Mouse (Mus musculus): ENCODE results near the gene Tmcc1. TPM values are rescaled to one million over a fixed set of nuclear protein-coding genes. Genes with fewer than 3 reads are reported as not detected.

Gene Tmcc1
- total RNA-seq, 2 experiments from 2014 or later, result 32.3 to 37.7 TPM

DNA sequence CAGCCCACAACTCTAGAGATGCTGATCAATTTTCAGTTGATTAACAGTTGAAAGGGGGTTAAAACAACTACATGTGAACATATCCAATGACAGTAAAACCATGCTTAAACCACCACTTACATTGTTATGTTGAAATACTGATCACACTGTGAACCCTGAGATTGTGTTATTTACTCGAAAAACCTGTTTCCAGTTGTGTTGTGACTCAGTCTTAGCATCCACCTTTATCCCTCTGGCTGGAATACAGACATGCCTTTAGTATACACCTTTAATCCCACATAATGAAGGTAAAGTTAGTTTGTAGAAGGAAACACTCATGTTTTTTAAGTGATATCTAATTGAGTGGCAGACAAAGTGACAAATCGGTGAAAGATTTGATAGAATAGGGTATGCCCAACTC is 156.7 kb downstream of the Tmcc1 start:
- no peak for DNase-seq
- intact Hi-C loops (cut with DNase I), result no loop called here

DNA sequence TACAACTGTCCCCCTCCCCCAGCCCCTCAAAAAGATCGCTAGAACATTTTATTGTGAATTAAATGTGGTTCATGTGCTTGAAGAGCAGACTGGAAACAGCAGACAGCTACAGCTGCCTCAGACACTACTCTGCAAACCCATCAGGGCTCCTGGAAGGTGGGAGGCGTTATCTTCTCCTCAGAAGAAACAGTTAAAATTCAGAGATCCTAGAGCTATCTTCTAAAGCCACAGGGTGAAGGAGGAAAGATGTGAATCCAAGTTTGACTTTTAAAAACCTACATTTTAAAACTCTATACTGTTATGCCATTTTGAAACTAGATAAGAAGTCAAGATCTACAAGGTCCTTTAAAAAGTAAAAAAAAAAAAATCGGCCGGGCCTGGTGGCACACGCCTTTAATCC is 162.2 kb downstream of the Tmcc1 start:
- intact Hi-C loops (cut with DNase I), result no loop called here
- DNase-seq, result no peak

DNA sequence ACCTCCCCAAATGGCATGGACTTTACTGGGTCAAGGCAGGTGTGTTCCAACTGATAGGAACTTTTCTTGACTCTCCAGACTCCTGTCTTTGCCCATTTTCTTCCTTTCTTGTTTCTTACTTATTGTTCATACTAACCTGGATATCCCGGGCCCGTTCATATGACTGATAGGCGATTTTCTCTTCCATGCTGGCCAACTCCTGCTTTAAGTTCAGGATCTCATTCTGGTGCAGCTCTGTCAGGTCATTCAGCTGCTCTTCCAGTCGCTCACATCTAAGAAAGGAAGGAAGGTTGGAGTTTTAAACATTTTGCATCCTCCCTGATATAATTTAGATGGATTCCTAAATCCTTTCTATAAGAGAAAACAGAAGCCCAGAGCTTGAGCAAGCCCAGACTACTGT is 168.6 kb downstream of the Tmcc1 start:
- no peak for DNase-seq
- intact Hi-C loops (cut with DNase I), result no loop called here

GRCm38 (mm10) chr6:116021961-116022485 is 171.3 kb downstream of the Tmcc1 start:
- intact Hi-C loops (cut with DNase I), result no loop called here
- DNase-seq, result no peak

DNA sequence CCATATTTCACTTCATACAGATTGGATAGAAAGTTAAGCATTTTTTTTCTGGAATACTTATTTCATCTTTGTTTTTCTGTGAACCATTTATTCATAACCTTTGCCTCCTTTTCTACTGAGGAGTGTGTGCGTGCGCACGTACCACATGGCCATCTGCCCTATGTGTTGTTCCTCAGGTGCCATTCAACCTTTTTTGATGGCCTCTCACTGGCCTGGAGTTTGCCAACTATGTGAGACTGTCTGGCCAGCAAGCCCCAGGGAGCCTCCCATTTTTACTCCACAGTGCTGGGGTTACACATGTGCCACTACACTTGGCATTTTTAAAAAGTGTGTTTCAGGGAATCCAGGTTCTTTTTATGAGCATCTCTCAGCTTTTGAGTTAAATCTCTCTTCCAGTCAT is 177.4 kb downstream of the Tmcc1 start:
- intact Hi-C loops (cut with DNase I), result no loop called here
- DNase-seq, result no peak

DNA sequence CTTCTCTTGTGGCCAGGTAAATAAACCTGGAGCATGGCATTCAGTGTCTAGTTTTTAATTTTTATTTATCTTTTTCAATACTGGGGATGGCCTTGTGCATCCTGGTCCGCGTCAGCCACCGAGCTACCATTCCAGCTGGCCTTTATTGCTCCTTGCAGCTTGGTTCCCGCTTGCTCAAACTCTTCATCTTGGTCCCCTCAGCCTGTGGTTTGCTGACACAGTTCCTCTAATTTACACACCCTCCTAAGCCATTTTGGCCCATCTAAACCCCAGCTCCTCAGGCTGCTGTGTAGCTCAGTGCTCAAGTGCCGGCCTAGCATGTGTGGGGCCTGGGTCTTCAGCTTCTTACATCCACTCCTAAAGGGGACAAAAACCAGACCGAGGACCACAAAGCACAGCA is 179.2 kb downstream of the Tmcc1 start:
- DNase-seq, result no peak

DNA sequence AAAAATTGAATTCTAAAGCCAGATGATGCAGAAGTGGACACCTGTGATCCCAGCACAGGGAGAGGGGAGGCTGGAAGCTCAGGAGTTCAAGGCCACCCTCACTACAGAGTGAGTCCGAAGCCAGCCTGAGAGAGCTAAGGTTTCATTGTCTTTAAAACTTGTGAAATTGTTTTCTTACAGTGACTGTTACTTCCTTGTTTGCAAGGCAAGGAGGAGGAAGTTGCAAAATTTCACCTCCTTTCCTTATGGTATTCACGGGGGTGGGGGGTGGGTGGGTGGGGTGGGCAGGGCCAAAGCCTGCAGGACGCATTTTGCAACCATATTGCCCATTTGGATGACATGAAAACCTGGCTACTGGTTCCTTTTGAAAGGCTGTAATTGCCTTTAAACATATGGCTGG is 179.6 kb downstream of the Tmcc1 start:
- DNase-seq, result no peak
- intact Hi-C loops (cut with DNase I), result no loop called here

More for the DNA sequence above, 179.2 kb downstream of the Tmcc1 start:
- intact Hi-C loops (cut with DNase I), result no loop called here

DNA sequence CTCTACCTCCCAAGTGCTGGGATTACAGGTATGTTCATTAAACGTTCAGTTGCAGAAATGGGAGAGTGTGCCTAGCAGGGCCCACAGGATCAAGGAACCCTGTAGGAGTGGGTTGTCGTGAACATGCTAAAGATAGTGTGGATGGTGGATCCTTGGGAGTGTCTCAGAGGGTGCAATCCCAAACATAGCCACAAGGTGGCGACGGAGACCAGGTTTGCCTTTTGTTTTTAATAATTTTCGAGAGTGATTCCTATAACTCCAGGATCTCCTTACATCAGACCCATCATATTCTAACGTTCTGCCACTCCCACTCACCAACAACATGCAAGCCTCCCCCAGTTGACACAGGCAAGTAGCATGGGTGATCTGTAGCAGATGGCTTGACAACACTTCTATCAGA is 182.7 kb downstream of the Tmcc1 start:
- DNase-seq, result peak; percentile 89 to 94
- intact Hi-C loops (cut with DNase I), result loop anchor here (1.0 to 2.0 kb wide), 2 partner anchors 118 to 218 kb away; no protein-coding TSS in a partner anchor

DNA sequence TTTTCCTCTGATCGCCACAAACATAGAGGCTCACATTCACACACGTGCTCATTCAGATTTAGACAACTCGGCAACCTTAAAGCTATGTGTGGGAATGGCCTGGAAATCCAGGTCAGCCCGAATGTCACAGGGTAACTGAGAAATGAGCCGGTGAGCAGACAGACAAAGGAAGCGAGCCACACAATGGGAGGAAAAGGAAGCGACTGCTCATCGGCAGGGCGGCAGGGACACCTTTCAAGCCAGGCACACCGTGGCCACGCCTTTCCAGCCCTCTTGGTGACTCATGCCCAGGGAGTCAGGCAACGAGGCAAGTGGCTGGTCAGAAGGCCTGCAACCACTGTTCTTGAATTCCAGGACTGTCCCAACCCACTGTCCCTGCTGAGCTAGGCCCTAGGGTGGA is 183.9 kb downstream of the Tmcc1 start:
- intact Hi-C loops (cut with DNase I), result no loop called here

GRCm38 (mm10) chr6:116007561-116008173 is 185.6 kb downstream of the Tmcc1 start:
- DNase-seq, result peak; percentile 83 to 84
- intact Hi-C loops (cut with DNase I), result loop anchor here (1.0 kb wide), 2 partner anchors 106 to 160 kb away; no protein-coding TSS in a partner anchor

More for the DNA sequence above, 183.9 kb downstream of the Tmcc1 start:
- DNase-seq, result no peak

DNA sequence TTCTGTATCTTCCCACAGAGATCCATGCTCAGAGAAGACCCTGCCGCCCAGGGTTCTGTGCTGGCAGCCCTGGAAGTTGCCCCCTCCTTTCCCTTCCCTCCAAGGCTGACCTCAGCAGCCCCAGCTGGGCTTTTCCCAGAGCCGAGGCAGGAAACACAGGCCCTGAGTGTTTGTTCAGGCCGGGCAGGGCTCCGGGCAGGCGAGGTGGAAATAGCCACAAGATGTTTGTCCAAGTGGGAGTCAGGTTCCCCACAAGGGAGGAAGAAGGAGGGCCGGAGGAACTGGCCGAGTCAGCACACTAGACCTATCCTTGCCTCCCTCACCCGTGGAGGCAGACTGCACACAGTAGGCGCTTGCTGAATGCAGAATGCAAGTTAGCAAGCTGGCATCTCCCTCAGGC is 186.6 kb downstream of the Tmcc1 start:
- peak; percentile 68 to 74 for DNase-seq
- intact Hi-C loops (cut with DNase I), result loop anchor here (1.0 kb wide), 2 partner anchors 10 to 105 kb away; no protein-coding TSS in a partner anchor

DNA sequence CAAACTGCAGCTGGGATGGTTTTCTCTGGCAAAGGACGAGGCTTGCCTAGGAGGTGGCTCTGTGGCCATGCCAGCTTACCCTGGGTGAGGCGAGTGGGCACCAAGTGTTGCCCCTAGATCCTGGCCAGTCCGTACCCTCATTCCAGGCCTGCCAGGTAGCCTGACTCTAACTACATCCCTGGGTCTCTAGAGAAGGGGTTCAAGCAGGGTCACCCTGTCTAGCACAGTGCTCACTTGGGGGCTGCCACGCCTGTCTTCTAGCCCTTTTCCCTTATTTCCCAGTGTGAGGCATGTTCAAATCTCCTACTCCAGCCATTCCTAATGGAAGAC is 187.4 kb downstream of the Tmcc1 start:
- intact Hi-C loops (cut with DNase I), result loop anchor here (1.0 kb wide), 1 partner anchor 10 kb away; no protein-coding TSS in a partner anchor

DNA sequence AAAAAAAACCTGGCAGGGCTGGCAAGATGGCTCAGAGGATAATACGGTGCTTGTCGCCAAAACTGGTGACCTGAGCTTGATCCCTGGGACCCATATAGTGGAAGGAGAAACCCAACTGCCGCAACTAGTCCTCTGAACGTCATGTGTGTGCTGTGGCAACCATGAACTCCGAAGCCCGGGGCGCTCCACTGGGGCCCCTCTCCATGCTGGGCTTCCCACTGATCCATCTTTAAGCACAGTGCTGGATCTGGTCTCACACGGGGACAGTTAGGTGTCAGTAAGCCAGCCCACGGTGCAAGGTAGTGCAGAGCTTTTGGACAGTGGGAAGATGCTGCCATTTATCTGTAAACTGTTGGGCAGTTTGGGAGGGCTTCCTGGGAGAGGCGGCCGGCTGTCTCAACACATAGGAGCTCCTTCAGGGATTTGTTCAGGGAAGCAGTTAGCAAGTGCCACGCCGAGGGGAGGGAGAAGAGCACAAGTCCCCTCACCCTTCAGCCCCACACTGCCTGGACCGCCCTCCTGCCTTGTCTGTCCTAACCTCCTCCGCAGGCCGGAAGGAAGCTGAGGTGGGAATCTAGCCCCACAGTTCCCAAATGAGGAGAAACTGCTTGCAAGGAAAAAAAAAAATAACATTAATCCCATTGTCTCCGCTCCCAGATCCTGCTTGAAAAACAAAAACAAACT is 187.9 kb downstream of the Tmcc1 start:
- intact Hi-C loops (cut with DNase I), result no loop called here

More for the DNA sequence above, 187.4 kb downstream of the Tmcc1 start:
- DNase-seq, result no peak

DNA sequence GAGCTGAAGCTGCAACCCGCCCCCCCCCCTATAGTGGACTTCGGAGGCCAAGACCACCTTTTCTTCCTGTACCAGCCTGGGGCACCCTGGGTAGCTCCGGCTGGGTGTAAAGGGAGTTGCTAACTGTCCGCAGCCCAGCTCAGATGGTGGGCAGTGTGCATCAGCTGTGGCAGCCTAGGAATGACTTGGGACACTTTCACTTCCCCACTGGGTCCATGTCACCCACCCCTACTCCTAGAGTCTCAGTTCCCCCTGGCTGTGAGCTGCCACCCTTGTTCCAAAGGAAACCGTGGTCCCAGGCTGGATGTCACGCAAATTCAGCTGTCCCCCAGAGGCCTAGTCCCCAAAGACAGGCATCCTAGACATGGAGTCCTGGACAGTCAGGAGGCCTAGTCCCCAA is 188.6 kb downstream of the Tmcc1 start:
- DNase-seq, result no peak
- intact Hi-C loops (cut with DNase I), result no loop called here

More for the DNA sequence above, 187.9 kb downstream of the Tmcc1 start:
- no peak for DNase-seq

- DNase-seq, result no peak
- intact Hi-C loops (cut with DNase I), result no loop called here
Observed at GRCm38 (mm10) chr6:116004069-116004468, 189.2 kb downstream of the Tmcc1 start.

DNA sequence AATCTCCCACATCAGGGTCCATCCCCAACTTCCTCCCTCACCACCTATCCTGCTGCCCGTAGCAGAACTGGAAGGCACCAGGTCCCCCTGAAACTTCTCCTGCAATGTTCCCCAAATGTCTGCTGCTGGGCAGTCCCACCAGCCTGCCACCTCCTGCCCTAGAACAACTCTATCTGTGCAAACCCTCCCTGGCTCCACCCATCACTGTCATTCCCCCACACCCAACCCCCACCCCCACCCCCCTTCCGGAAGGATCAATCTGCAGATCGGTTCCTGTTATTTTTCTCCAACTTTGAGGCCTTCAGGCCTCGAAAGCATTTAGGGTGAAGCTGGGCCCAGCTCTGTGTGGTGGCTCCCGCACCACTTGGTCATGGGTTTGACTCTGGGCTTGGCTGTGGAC is 189.8 kb downstream of the Tmcc1 start:
- intact Hi-C loops (cut with DNase I), result no loop called here
- no peak for DNase-seq

DNA sequence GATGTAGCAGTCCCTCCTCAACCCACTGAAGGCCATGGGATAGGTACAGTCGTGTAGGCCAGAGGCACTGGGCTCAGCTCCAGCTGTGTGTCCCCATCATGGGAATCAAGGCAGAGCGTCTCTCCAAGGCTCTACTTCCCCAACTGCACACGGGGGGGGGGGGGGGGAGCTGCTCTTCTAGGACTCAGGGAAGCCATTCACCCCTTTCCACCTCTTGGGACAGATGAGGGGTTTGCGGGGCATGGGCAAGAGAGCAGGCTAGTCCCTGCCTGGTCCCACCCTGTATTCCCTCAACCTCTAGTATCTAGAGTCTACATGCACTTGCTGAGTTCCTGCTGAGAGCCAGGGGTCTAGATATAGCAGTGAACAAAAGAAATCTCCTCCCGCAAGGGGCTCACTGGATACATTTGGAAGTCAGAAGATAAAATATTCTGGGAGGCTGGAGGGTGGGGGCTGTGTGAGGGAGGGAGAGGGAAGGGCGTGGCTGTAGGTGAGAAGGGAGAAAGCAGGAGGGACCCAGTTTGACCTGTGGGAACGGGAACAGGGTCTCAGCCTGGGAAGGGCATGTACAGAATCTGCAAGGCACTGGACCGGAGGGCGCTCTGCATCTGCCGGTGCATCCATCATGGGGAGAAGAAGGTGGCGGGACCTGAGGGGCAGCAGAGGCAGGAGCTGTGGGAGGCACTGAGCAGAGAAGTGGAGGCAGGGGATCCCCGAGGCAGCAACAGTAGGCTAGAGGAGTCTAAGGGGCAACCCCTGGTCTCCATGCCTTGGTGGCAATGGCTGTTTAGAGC is 190.8 kb downstream of the Tmcc1 start:
- intact Hi-C loops (cut with DNase I), result no loop called here
- DNase-seq, result no peak

DNA sequence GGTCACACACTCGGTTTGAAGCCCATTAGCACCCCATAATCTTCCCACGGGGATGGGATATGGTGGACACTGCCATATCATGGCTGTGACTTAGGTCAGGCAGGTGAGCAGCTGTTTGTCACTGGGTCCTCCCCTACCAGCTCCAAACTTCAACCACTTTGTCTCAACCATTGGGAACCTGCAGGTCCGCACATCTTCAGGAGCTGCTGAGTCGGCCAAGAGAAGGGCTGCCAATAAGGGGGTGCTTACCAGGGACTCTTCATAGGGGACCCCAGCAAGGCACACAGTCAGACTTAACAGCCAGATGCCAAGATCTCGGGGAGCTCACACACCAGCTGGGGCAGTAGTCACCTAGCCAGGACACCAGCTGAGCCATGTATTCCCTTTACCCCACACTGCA is 192.4 kb downstream of the Tmcc1 start:
- intact Hi-C loops (cut with DNase I), result no loop called here
- DNase-seq, result no peak

DNA sequence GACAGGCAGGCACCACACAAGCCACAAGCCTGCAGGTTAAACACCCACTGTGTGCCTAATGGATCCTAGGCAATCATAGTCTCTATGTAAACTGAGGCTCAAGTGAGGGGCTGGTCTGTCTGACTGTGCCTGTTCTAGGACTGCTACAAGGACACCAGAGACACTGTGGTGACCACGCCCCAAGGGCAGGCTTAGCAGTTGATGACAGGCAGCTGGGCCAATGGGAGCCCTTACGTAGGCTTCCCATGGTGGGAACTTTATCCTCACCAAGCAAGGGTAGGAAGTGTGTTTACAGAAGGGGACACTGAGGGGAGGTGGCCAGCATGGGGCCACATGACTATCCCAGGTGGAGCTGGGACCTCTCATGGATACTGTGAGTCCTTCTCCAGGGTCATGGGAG is 194.1 kb downstream of the Tmcc1 start:
- no peak for DNase-seq

DNA sequence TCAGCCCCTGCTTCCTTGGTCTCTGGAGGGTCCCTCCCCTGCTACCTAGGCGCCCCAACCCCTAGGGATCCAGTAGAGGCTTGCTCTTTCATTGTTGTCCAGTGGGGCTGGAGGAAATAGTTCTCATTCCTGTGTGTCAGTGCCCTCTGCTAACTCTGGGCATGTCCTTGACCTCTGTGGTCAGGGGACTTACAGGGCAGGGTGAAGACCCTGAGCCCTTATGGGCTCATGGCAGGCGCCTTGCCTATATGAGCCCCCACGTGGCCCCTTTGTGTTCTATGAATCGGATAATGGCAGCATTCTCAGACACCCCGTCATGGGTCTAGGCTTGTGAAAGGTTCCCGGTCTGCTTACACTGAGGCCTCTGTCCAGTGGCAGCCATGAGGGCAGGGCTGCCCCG is 194.5 kb downstream of the Tmcc1 start:
- DNase-seq, result no peak
- intact Hi-C loops (cut with DNase I), result no loop called here

More for the DNA sequence above, 194.1 kb downstream of the Tmcc1 start:
- intact Hi-C loops (cut with DNase I), result no loop called here

DNA sequence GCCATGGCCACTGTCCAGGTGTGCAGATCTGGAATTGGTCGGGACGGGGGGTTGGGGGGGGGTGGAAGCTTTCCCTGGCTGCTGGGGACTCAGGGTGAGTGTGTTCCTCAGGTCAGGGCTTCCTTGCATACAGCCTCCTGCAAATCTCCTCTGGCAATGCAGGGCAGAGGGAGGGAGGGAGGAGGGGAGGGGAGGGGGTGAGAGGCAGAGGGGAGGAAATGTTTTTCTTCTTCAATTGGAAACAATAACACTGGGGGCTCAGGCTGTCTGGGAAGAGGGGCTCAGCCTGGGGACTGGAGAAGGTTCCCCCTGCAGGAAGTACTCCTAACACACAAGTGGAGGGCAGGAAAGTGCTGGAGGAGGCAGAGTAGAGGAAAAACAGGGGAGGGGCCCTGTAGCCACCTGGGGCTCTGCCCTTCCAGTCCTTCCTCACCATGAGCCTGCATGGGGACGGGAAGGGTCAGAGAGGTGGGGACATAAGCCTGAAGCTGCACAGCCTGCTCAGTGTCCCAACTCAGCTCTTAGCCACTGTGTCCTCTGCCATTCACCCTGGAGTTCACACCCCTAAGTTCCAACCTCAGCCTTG is 195.5 kb downstream of the Tmcc1 start:
- intact Hi-C loops (cut with DNase I), result no loop called here
- DNase-seq, result no peak
